Mouse (Mus musculus) G1E (cell line): ENCODE measurements around the gene Gmnc. TPM values are rescaled to one million over a fixed set of nuclear protein-coding genes. Genes with fewer than 3 reads are reported as not detected.

Source experiments
- ATAC-seq: 2 replicates; pipeline ENCODE4 v1.8.0; 2016; ENCODE audit warnings: mild to moderate bottlenecking; ENCODE audit not compliant: insufficient number of reproducible peaks, poor library complexity, low FRiP score, severe bottlenecking; ENCODE audit errors: extremely low read depth
- DNase-seq: peaks from one replicate; pipeline ENCODE4 v3.0.0; 2012; ENCODE audit warnings: low spot score
- H3K27me3 ChIP-seq: 2 replicates; pipeline ENCODE4 v1.6.1; 2012; ENCODE audit warnings: mild to moderate bottlenecking, low read length, inconsistent platforms; ENCODE audit not compliant: insufficient read depth
- H3K36me3 ChIP-seq: replicated peaks from 2 replicates; pipeline ENCODE3; 2012; ENCODE audit warnings: mild to moderate bottlenecking, inconsistent platforms
- H3K4me1 ChIP-seq: 2 replicates; pipeline ENCODE4 v1.6.1; 2012; ENCODE audit warnings: low read depth, low read length, inconsistent platforms, mixed read lengths; ENCODE audit not compliant: insufficient read depth
- H3K4me3 ChIP-seq: 2 replicates; pipeline ENCODE4 v1.5.1; 2012; ENCODE audit warnings: low read depth, mild to moderate bottlenecking, inconsistent platforms, low read length, moderate library complexity, mixed read lengths
- H3K9me3 ChIP-seq: replicated peaks from 2 replicates; pipeline ENCODE4 v1.6.1; 2012; ENCODE audit warnings: inconsistent platforms
- CTCF ChIP-seq: IDR thresholded peaks from 2 replicates; pipeline ENCODE4 v1.5.1; 2012; ENCODE audit warnings: low read depth, low read length, inconsistent platforms, mixed read lengths
- GATA1 ChIP-seq: IDR thresholded peaks from 2 replicates; pipeline ENCODE4 v1.6.1; 2012; ENCODE audit warnings: borderline replicate concordance, low read length, inconsistent platforms, mixed read lengths
- GATA2 ChIP-seq: IDR thresholded peaks from 2 replicates; pipeline ENCODE4 v1.6.1; 2012; ENCODE audit warnings: low read depth, low read length, inconsistent platforms, borderline replicate concordance
- POLR2AphosphoS5 ChIP-seq: IDR thresholded peaks from 2 replicates; pipeline ENCODE4 v1.6.1; 2012; ENCODE audit warnings: low read depth, low read length, inconsistent platforms; ENCODE audit not compliant: insufficient replicate concordance
- TAL1 ChIP-seq: conservative IDR thresholded peaks from 2 replicates; pipeline ENCODE4 v1.6.1; 2012; ENCODE audit warnings: low read depth, low read length, inconsistent platforms, mixed read lengths
- polyA plus RNA-seq: library from polyadenylated mRNA; stranded (reverse); fragments of >175 nt; gene quantifications from 2 replicates; pipeline ENCODE4 v1.2.3, GENCODE M21; 2012
- total RNA-seq, 2 experiments: library from RNA; stranded (forward) in 1 of 2; stranded (reverse) in 1 of 2; fragments of 200-1000 nt in 1 of 2; fragments of >200 nt in 1 of 2; fragmentation: Nextera tagmentation in 1 of 2; gene quantifications; 2 replicates each; pipeline ENCODE4 v1.2.3; 2014 to 2017

Gmnc gene
- not detected in 2 replicates for total RNA-seq (2014; fragmentation: Nextera tagmentation)
- 0.12 and 0.27 TPM in 2 replicates for total RNA-seq (2017)
- not detected in 2 replicates for polyA plus RNA-seq

GRCm38 (mm10) chr16:26991477-26992300 lies at the start of gene Gmnc:
Gene Gmnc (minus strand): TSS chr16:26991652.
- TF ChIP-seq TAL1 (no peak), POLR2AphosphoS5 (no peak), GATA1 (no peak)
- no peak for ATAC-seq
- Histone ChIP-seq H3K4me1 (no peaks in the 10 kb centered on the region), H3K9me3 (no peaks in the 10 kb centered on the region), H3K36me3 (no peaks in the 10 kb centered on the region), H3K4me3 (no peak within 1 kb of the TSS), H3K27me3 (no peaks in the 10 kb centered on the region)
- DNase-seq, result no peak

DNA sequence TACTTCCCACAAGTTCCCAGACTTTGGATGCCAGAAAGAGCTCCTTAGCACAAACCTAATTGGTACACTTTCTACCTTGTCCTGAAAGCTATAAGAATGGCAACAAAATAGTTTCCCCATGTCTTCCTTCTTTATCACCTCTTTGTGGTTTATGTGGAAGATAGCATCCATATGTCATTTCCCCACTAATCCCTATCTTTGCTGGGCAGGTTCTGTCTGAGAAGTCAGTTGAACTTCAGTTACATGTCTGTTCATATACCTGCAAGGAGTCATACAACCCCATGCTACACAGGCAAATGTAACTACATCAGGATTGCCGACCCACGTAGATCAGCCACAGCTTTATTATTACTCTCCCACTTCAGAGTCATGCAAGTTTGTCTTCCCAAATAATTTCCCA lies 35.8 kb upstream of the Gmnc start:
- ATAC-seq (no peak), DNase-seq (no peak)
- TF ChIP-seq GATA2, result no peak
- no peak for TF ChIP-seq POLR2AphosphoS5
- no peak for TF ChIP-seq CTCF
- TF ChIP-seq GATA1, result no peak
- no peak for TF ChIP-seq TAL1
- Histone ChIP-seq H3K36me3 (no peaks in the 10 kb centered on the region), H3K27me3 (no peaks in the 10 kb centered on the region), H3K4me3 (no peak overlapping the region), H3K4me1 (no peaks in the 10 kb centered on the region), H3K9me3 (no peaks in the 10 kb centered on the region)

- TF ChIP-seq CTCF, result no peak
- TF ChIP-seq POLR2AphosphoS5, result no peak
- TF ChIP-seq TAL1, result no peak
- no peak for TF ChIP-seq GATA2
- no peak for TF ChIP-seq GATA1
- DNase-seq, result no peak
- Histone ChIP-seq H3K36me3 (no peaks in the 10 kb centered on the region), H3K9me3 (no peaks in the 10 kb centered on the region), H3K4me3 (no peak overlapping the region), H3K27me3 (no peaks in the 10 kb centered on the region), H3K4me1 (no peaks in the 10 kb centered on the region)
- no peak for ATAC-seq
These were observed 34.8 kb upstream of the Gmnc start for GRCm38 (mm10) chr16:27026226-27026625.

DNA sequence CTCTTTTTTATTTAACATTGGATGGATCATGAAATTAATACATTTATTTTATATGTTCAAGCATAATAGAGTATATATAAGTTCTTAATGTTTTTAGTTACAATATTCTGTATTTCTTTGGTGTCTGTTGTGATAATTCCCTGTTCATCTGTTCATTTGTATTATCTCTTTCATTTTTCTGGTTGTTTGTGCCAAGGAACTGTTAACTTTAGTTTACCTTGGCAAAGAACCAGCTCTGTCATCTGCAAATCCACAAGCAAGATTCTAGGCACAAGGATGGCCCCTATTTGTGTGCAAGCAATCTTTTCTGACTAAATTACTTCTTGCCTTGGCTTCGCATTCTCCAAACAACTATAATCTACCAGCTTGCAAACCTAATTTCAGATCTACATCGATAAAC lies 31.3 kb upstream of the Gmnc start:
- TF ChIP-seq GATA2 (no peak), TAL1 (no peak), GATA1 (no peak), POLR2AphosphoS5 (no peak), CTCF (no peak)
- Histone ChIP-seq H3K4me3 (no peak overlapping the region), H3K4me1 (no peaks in the 10 kb centered on the region), H3K27me3 (no peaks in the 10 kb centered on the region), H3K9me3 (no peaks in the 10 kb centered on the region), H3K36me3 (no peaks in the 10 kb centered on the region)
- no peak for DNase-seq
- ATAC-seq, result no peak

DNA sequence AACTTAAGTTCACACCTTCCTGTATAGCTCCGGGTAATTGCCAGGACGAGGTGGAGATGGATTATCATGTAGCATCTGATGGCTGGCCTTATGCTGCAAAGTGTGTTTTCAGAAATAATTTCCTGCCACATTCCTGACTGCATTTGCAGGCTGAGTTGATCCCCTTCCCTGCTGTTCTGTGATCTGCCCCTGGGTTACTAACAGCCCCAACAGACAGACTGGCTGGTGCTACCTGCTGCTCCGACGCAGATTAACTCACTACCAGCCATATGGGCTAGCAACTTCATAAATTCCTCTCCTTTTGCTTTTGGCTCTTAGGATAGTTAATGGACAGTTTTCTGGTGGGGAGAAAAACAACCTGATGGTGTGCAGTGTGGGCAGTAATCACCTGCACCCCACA lies 25.9 kb upstream of the Gmnc start:
- TF ChIP-seq GATA1, result no peak
- no peak for TF ChIP-seq CTCF
- no peak for TF ChIP-seq POLR2AphosphoS5
- TF ChIP-seq GATA2, result no peak
- no peak for TF ChIP-seq TAL1
- no peaks in the 10 kb centered on the region for H3K9me3 ChIP-seq
- no peak for ATAC-seq

DNA sequence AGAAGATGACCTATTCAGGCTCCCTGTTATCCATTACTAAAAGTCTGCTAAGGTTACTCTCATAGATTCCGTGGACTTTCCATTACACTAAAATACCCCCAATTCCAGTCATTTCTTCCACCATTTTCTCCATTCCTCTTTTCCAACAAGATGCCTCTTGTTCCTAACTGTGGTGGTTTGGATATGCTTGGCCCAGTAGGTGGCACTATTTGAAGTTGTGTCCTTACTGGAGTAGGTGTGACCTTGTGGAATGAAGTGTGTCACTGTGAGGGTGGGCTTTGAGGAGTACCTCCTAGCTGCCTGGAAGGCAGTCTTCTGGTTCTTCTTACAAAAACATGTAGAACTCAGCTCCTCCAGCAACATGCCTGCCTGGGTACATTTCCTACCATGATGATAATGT lies 11.3 kb upstream of the Gmnc start:
- TF ChIP-seq CTCF (no peak), GATA2 (no peak), GATA1 (no peak), TAL1 (no peak), POLR2AphosphoS5 (no peak)
- Histone ChIP-seq H3K4me3 (no peak overlapping the region), H3K27me3 (no peaks in the 10 kb centered on the region), H3K4me1 (no peaks in the 10 kb centered on the region), H3K9me3 (no peaks in the 10 kb centered on the region), H3K36me3 (no peaks in the 10 kb centered on the region)
- no peak for ATAC-seq
- no peak for DNase-seq

More for the DNA sequence above, 25.9 kb upstream of the Gmnc start:
- no peaks in the 10 kb centered on the region for H3K36me3 ChIP-seq
- no peaks in the 10 kb centered on the region for H3K4me1 ChIP-seq
- H3K27me3 ChIP-seq, result no peaks in the 10 kb centered on the region
- no peak overlapping the region for H3K4me3 ChIP-seq
- DNase-seq, result no peak
